Mouse (Mus musculus) E14TG2a.4 (cell line): ENCODE measurements around the gene Gdpd5.

Source experiments
- H3K27me3 ChIP-seq: 2 replicates; pipeline ENCODE4 v1.6.1; 2014; ENCODE audit warnings: low read length, control low read depth; ENCODE audit not compliant: insufficient read depth
- H3K36me3 ChIP-seq: 2 replicates; pipeline ENCODE4 v1.6.1; 2014; ENCODE audit warnings: low read length, control low read depth; ENCODE audit not compliant: insufficient read depth
- H3K4me1 ChIP-seq: replicated peaks from 2 replicates; pipeline ENCODE4 v1.6.1; 2014; ENCODE audit warnings: low read depth, low read length, control low read depth
- H3K4me3 ChIP-seq: replicated peaks from 2 replicates; pipeline ENCODE4 v1.5.1; 2014; ENCODE audit warnings: mild to moderate bottlenecking, low read length
- H3K9me3 ChIP-seq: 2 replicates; pipeline ENCODE4 v1.6.1; 2014; ENCODE audit warnings: low read length, control low read depth
- CTCF ChIP-seq: conservative IDR thresholded peaks from 2 replicates; pipeline ENCODE4 v1.5.1; 2014; ENCODE audit warnings: low read length
- NANOG ChIP-seq: IDR thresholded peaks from 2 replicates; pipeline ENCODE4 v1.6.1; 2014; ENCODE audit warnings: borderline replicate concordance, low read length, mixed read lengths
- POU5F1 ChIP-seq: IDR thresholded peaks from 2 replicates; pipeline ENCODE4 v1.6.1; 2014; ENCODE audit warnings: low read length, borderline replicate concordance

Gdpd5 gene

GRCm38 (mm10) chr7:99382088-99383000 lies 1.1 kb downstream of the Gdpd5 start:
- Histone ChIP-seq H3K4me1 (peaks cover 31% of the 10 kb centered on the region), H3K4me3 (peak overlapping the region; percentile 81), H3K9me3 (no peaks in the 10 kb centered on the region; the same call in 1 of the 2 replicates), H3K36me3 (no peaks in the 10 kb centered on the region), H3K27me3 (peaks cover 94% of the 10 kb centered on the region)
- TF ChIP-seq NANOG (no peak), POU5F1 (no peak)

- H3K4me3 ChIP-seq, result no peak overlapping the region
- H3K9me3 ChIP-seq, result no peaks in the 10 kb centered on the region; the same call in 1 of the 2 replicates
- no peaks in the 10 kb centered on the region for H3K36me3 ChIP-seq
- peaks cover 31% of the 10 kb centered on the region for H3K4me1 ChIP-seq
- peaks cover 90% of the 10 kb centered on the region for H3K27me3 ChIP-seq
- TF ChIP-seq NANOG (no peak), POU5F1 (no peak), CTCF (no peak)
These were observed 2.0 kb downstream of the Gdpd5 start for GRCm38 (mm10) chr7:99383246-99383645.

GRCm38 (mm10) chr7:99384101-99384611 lies 2.9 kb downstream of the Gdpd5 start:
- H3K9me3 ChIP-seq, result no peaks in the 10 kb centered on the region; the same call in 1 of the 2 replicates
- H3K4me3 ChIP-seq, result no peak overlapping the region
- no peaks in the 10 kb centered on the region for H3K36me3 ChIP-seq
- TF ChIP-seq CTCF (no peak), POU5F1 (no peak), NANOG (no peak)
- peaks cover 82% of the 10 kb centered on the region for H3K27me3 ChIP-seq
- peaks cover 31% of the 10 kb centered on the region for H3K4me1 ChIP-seq

- no peaks in the 10 kb centered on the region; the same call in 1 of the 2 replicates for H3K9me3 ChIP-seq
- no peak for TF ChIP-seq CTCF
- TF ChIP-seq NANOG, result no peak
- no peak for TF ChIP-seq POU5F1
- no peak overlapping the region for H3K4me3 ChIP-seq
- H3K4me1 ChIP-seq, result peaks cover 28% of the 10 kb centered on the region
- H3K36me3 ChIP-seq, result no peaks in the 10 kb centered on the region
- peaks cover 66% of the 10 kb centered on the region for H3K27me3 ChIP-seq
These were observed 4.8 kb downstream of the Gdpd5 start for GRCm38 (mm10) chr7:99386030-99386429.

GRCm38 (mm10) chr7:99386811-99387210 lies 5.6 kb downstream of the Gdpd5 start:
- peaks cover 70% of the 10 kb centered on the region for H3K27me3 ChIP-seq
- H3K4me1 ChIP-seq, result peaks cover 33% of the 10 kb centered on the region
- no peak for TF ChIP-seq POU5F1
- TF ChIP-seq NANOG, result no peak
- no peaks in the 10 kb centered on the region for H3K36me3 ChIP-seq
- no peak overlapping the region for H3K4me3 ChIP-seq
- H3K9me3 ChIP-seq, result no peaks in the 10 kb centered on the region; the same call in 1 of the 2 replicates

DNA sequence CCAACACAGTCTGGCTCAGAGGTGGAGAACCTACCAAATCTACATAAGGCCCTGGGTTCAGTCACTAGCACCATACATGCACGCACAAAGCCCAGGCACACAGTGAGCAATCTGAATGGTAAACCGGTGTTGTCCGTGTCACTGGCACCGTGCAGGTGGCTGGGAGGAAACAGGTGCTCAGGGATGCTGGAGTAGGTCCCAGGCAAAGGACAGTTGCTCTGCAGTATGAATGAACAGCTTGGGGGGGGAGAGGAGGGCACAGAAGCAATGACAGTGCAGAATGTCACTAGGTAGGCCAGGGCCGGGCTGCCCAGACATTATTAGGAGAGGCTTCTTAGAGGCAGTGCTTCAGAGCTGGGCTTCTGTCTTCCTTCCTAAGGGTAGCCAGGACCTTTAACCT lies 6.1 kb downstream of the Gdpd5 start:
- H3K36me3 ChIP-seq, result no peaks in the 10 kb centered on the region
- H3K4me1 ChIP-seq, result peaks cover 32% of the 10 kb centered on the region
- TF ChIP-seq NANOG (no peak), POU5F1 (no peak), CTCF (no peak)
- H3K9me3 ChIP-seq, result no peaks in the 10 kb centered on the region; the same call in 1 of the 2 replicates
- H3K27me3 ChIP-seq, result peaks cover 69% of the 10 kb centered on the region
- H3K4me3 ChIP-seq, result no peak overlapping the region

GRCm38 (mm10) chr7:99390559-99390958 lies 9.3 kb downstream of the Gdpd5 start:
- Histone ChIP-seq H3K4me3 (no peak overlapping the region), H3K27me3 (peaks cover 63% of the 10 kb centered on the region), H3K9me3 (no peaks in the 10 kb centered on the region), H3K4me1 (peaks cover 26% of the 10 kb centered on the region), H3K36me3 (no peaks in the 10 kb centered on the region)
- no peak for TF ChIP-seq NANOG
- TF ChIP-seq POU5F1, result no peak
- TF ChIP-seq CTCF, result no peak

DNA sequence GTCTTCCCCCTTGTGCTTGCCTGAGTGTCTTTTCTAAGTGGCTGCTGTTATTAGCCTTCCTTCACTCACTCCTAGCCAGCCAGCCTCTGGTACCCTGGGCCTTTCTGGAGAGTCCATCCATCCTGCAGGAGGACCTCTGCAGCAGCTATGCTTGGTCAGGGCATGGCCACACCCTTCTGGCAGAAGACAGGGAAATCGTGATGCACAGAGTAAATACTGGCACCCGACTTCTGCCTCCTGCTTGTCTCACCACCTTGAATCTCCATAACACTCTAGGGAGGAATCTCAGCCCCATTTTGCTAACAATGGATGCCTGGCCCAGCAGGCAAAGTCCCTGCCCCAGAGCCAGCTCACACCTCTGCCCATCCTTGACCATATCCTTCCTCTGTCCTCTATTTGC lies 11.5 kb downstream of the Gdpd5 start:
- no peak for TF ChIP-seq POU5F1
- no peak for TF ChIP-seq NANOG
- no peak for TF ChIP-seq CTCF
- Histone ChIP-seq H3K27me3 (peaks cover 54% of the 10 kb centered on the region), H3K9me3 (no peaks in the 10 kb centered on the region), H3K4me1 (peaks cover 26% of the 10 kb centered on the region), H3K4me3 (no peak overlapping the region), H3K36me3 (no peaks in the 10 kb centered on the region)
